Mouse (Mus musculus) heart, postnatal 0 days (tissue): Measurements from ENCODE around the gene Trip11.

ENCODE experiments used
- CTCF ChIP-seq: IDR thresholded peaks from 2 replicates; pipeline ENCODE4 v1.5.1; 2016; ENCODE audit warnings: antibody characterized with exemption, control low read depth, low read depth
- EP300 ChIP-seq: IDR thresholded peaks from 2 replicates; pipeline ENCODE4 v1.6.1; 2016; ENCODE audit warnings: antibody characterized with exemption, low read depth

DNA sequence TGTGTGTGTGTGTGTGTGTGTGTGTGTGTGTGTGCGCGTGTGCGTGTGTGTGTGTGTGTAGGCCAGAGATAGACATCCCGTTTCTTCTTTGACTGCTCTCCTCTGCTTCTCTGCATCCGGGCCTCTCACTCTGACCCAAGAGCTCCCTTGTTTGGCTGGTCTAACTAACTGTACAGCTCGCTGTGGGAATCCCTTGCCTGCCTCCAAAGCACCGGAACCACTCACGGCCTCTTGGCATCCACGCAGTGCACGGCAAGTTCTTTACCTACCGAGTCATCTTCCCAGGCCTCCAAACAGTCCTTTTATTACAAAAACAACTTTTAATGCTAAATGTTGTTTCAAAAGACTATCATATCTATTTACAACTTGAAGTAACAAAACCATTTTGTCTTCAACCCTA, 58.7 kb downstream of the Trip11 start:
- TF ChIP-seq CTCF (no peak), EP300 (no peak)
